Mouse (Mus musculus) heart, adult 11 months (tissue): Measurements from ENCODE around the gene Ssbp3.

Experiments
- DNase-seq: peaks from one replicate; pipeline ENCODE4 v3.0.0; 2022

Ssbp3 gene

DNA sequence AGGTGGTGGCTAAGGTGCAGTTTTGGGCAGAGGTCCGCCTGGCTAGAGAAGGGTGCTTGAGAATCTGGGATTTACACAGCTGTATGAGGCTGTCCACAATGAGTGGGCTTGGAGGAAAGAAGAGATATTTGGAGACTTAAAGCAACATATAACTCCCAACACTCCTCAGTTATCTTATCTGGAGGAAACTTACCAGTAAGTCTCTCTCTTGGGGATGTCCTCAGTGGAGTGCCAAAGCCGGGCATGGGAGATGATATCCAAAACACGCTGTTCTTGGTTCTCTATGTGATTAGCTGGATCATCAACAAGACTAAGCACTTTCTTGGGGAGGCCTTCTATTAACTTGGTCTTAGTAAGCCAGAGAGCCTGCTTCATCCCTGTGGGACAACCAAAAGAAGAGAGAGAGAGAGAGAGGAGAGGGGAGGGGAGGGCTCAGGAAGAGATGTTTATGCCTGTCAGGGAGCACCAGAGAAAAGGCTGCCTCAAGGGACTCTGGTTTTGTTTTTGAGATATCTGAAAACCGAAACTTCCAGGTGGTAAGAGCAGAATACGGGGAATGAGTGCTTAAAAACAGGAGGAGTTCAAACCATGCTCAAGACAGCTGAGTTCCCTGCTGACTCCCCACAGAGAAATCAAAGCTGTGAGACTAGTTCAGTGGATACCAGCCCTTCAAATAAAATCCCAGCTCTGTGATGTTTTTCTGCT, 154.0 kb downstream of the Ssbp3 start:
- no peak for DNase-seq

DNA sequence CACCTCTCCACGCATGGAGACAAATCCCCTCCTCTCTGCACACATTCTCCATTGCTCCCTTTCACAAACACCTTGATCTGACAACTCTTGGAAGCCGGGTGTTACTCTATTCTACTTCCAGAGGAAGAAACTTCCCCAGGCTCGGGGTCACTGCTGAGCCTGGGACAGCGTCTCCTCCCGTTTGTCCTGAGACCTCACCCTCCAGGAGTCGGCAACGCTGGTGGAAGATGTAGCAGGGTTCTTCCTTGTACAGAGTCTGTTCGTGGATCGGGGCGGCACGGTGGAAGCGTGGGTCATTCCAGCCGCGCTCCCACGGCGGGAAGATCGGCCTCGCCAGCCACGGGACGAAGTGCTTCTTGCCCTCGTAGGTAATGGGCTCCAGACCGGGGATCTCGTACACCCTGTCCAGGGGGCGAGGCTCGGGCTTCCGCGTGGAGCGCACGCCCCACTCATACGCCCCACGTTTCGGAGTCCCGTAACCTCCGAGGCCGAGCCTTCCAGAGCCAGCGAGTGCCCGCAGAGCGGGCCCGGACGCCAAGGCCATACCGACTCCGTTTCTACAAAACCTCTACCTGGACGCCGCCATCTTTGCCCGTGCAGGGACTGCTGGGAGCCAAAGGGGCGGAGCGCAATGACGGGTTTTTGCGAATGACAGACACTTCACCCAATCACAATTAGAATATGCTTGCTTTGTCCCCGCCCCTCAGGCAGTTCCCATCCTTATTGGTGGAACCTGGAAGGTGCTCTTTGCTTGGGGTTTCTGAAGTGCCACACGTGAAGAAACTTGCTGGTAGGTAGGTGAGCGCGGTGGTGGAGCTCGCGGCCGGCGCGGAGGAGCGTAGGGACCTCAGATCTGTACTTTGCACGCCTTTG, 156.0 kb downstream of the Ssbp3 start, which contains the start of the genes Mrpl37 and Cyb5rl:
Mrpl37 (minus strand) TSS at position 617 of the 873 bp plus-strand sequence.
Cyb5rl (plus strand) TSS at position 737 of the 873 bp plus-strand sequence.
- peak; percentile 100 for DNase-seq

GRCm38 (mm10) chr4:107067151-107067840, 156.8 kb downstream of the Ssbp3 start:
- DNase-seq = no peak

GRCm38 (mm10) chr4:107072343-107072742, 161.8 kb downstream of the Ssbp3 start:
- DNase-seq = no peak

GRCm38 (mm10) chr4:107075456-107075855, 165.0 kb downstream of the Ssbp3 start:
- DNase-seq = no peak

DNA sequence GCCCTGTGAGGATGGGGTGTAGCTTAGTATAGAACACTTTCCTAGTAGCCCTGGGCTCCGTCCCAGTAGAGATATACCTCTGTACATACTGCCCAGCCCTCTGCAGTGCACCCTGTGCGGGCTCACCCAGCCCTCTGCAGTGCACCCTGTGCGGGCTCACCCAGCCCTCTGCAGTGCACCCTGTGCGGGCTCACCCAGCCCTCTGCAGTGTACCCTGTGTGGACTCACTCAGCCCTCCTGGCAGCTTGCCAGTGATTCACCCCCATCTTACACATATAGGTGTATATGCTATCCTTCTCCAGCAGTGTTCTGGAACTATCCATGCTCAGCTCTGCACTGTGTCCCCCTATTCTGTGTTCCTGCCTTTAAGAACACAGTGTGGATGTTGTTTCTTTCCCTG, 168.4 kb downstream of the Ssbp3 start:
- no peak for DNase-seq

DNA sequence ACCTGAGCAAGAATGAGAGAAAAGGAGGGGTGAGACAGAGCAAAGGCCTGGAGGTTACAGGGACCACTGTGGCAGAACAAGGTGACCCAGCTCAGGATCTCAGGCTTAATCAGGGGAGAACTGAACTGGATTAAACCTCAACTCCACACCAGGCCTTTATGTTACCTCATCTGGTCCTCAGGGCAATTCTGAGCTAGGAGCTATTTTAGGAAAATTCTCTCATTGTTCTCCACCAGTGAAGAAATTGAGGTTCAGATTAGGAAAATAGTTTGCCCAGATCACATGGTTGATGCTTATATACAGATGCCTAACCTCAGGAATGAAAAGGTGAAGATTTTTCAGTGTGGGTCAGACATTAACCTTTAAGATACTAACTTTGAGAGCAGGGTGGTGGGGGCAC, 169.2 kb downstream of the Ssbp3 start:
- DNase-seq = no peak

DNA sequence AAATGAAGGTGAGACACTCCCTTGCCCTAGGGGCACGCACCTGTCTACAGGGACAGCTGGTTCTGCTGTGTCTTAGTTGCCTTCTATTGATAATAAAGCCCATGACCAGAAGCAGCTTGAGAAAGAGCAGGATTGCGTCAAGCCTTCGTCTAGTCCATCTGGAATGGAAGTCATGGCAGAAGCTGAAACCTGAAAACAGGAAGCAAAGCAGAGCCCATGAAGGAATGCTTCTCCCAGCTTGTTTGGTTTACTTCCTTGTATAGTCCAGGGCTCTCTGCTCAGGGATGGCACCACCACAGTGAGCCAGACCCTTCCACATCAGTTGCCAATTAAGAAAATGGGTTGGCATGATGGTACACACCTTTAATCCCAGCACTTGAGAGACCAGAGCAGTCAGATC, 171.7 kb downstream of the Ssbp3 start:
- DNase-seq = no peak

DNA sequence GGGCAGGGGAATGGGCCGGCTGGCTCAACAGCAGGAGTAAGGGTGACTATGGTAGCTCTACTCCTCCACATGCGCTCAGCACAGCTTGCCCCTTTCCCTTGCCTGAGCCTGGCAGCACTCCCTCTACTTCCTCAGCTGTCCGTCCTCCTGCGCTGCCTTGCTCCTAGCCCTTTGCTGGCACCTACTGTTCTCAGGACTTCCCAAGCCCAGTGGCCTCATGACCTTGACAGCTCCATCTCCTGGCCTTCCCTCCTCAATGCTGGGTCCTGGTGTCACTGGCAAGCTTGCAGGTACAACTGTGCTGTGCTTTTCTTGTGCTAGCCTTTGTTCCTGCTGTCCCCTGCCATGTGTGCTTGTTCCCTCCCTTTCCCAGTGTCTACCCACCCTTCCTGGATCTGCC, 172.6 kb downstream of the Ssbp3 start:
- DNase-seq = no peak

DNA sequence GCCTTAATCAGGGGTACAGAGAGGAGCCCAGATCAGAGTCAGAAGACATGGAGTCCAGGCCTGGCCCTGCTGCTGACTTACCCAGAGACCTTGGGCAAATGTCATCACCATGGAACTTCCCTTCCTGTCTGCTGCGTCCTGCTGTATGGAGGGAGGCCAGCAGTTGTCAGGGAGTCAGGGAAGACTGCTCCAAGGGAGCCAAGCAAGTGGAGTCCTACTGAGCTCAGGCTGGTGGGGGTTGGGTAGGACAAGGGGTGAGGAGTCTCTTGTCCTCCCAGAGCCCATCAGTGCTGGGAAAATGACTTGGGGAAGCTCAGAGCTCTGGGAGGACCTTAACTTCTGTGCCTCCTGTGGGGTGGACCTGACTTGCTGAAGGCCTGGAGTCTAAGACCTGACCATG, 173.8 kb downstream of the Ssbp3 start:
- DNase-seq = no peak

- DNase-seq = peak; percentile 93
These were observed 174.4 kb downstream of the Ssbp3 start for GRCm38 (mm10) chr4:107084858-107085257.

- DNase-seq = no peak
These were observed 181.2 kb downstream of the Ssbp3 start for GRCm38 (mm10) chr4:107091696-107092095.

DNA sequence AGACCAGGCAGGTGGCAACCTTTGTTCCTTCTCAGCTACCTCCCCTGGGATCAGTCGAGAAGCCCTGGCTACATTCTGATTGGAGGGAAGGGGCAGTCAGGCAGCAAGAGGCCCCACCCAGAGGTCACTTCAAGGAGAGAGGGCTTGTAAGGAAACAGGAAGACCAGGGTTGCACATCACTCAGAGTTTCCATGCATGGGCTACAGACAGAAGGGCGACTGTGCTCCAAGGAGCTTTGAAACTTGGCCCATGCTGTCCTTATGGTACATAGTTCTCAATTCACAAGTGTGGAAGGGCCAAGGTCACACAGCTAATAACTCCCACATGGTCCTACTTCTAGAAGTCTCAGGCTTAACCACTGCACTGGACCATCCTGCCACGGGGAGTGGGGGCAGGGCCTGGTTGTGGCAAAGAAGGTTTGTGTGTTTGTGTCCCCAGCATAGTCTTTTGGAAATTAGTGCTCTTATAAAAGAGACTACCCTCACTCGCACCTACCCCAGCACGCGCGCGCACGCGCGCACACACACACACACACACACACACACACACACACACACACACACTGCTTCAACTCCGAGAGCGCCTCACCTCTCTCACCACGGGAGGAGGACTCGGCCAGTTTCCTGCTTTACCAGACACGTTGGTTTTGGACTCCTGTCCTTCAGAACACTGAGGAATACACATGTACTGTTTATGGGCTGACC, 184.1 kb downstream of the Ssbp3 start:
- DNase-seq = no peak

DNA sequence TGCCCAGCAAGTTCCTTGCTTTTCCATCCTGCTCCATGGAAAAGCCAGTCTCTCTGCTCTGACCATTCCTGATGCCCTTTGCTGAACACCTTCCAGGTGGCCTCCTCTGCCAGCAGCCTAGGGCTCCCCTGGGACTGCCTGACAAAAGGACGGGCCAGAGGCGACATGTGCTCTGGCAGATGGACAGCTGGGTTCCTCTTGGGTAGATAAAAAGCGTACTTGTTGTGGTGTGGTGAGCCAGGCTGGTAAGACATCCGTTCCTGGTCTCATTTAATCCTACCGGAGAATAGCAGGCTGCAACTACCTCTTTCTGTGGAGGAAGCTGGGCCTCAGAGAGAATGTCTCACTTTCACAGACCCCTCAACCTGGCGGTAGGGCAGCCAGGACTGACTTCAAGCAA, 185.5 kb downstream of the Ssbp3 start:
- no peak for DNase-seq

- no peak for DNase-seq
These were observed 186.4 kb downstream of the Ssbp3 start, which contains the start of gene Cdcp2 for GRCm38 (mm10) chr4:107096841-107097373. Gene Cdcp2, plus strand, starts transcription at chr4:107096891.

DNA sequence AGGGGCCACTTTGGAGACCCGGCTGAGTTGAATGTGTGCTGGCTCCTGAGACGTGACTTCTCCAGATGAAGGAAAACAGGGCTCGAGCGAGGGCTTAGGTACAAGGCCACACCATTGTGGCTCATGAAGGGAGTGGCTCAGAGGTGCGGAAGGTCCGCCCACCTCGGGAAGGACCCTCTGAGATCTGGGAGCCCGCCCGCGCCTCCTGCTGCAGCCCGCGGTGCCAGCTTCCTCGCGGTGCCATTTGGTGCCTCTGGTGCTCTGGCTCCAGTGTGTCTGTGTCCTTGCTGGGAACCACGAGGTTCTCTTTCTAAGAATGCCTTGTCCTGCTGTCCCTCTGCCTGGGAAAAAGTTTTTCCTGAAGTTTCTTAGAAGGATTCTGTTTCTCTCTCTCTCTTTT, 187.4 kb downstream of the Ssbp3 start:
- DNase-seq = no peak

GRCm38 (mm10) chr4:107098375-107098774, 187.9 kb downstream of the Ssbp3 start:
- DNase-seq = no peak

DNA sequence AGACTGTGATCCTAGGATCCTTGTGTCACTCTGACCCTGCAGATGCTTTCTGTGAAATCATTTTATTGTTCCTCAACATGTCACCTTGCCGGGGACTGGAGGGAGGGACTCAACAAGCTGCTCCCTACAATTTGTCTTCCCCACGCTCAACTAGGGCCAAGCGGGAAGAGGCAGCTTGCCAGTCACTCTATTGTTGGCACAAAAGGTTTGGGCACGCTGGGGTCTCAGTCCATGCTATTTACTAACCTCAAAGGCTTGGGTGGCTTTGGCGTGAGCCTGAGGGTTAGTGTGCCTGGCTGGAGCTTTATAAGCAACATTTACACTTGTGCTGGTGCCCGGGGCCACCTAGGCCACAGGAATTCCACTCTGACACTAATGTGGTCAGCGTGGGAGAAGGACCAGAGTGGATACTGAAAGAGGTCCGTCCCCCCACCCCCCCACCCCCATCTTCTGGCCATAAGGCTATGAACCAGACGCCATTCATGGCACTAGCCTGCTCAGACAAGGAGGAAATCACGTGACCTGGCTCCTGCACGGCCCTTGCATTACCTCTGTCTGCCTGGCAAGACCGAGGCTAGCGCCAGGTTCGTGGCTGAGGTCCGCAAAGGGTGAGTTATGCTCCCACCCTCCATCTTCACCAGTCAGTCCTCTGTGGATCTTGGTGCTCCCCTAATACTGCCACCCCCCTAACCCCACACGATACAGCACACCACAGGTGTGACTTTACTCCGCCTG, 188.5 kb downstream of the Ssbp3 start:
- no peak for DNase-seq
